ENCODE assay signal across 17 mouse cellular contexts in genomic region chr2:130916521-130917147, GRCm38 (mm10). TPM values are rescaled to one million over a fixed set of nuclear protein-coding genes. Genes with fewer than 3 reads are reported as not detected.
DNase-seq lines count a peak whose midpoint lies in the region; ATAC-seq lines count a peak whose summit lies in the region.
"Had no signal": no experiment of that assay in that cellular context is flagged by ENCODE, and none has a peak within 500 bp of the region (broad histone marks: within the 10 kb centered on the region; RNA-seq: fewer than 3 reads in every experiment).

No protein-coding gene starts in this region.

- H3K27ac ChIP-seq in embryonic facial prominence, embryonic 12.5 days, result peak overlapping the region; percentile 76
- H3K27ac ChIP-seq in embryonic facial prominence, embryonic 10.5 days (replicated peaks), result no peak overlapping the region
- H3K27ac ChIP-seq in neural tube, embryonic 11.5 days (ENCODE audit: low read depth, low read length), result no peak overlapping the region
- peak overlapping the region; percentile 47; the same call in 1 of the 2 replicates for H3K27ac ChIP-seq in limb, embryonic 12.5 days
- H3K27ac ChIP-seq in forebrain, embryonic 10.5 days, result no peak overlapping the region
- H3K27ac ChIP-seq: heart, embryonic 10.5 days; hindbrain, postnatal 0 days; liver, embryonic 13.5 days; midbrain, embryonic 10.5 days had no signal

- no peak overlapping the region; the same call in 1 of the 2 replicates for H3K9ac ChIP-seq in embryonic facial prominence, embryonic 12.5 days
- no peak overlapping the region for H3K9ac ChIP-seq in neural tube, embryonic 11.5 days (ENCODE audit: low read length)
- H3K9ac ChIP-seq in limb, embryonic 12.5 days (replicated peaks), result peak overlapping the region; percentile 31; the same call in 1 of the 2 replicates
- H3K9ac ChIP-seq: liver, embryonic 13.5 days had no signal

- H3K4me3 ChIP-seq in embryonic facial prominence, embryonic 12.5 days, result no peak overlapping the region
- no peak overlapping the region for H3K4me3 ChIP-seq in embryonic facial prominence, embryonic 10.5 days
- no peak overlapping the region for H3K4me3 ChIP-seq in neural tube, embryonic 11.5 days (ENCODE audit: low read depth, low read length)
- no peak overlapping the region for H3K4me3 ChIP-seq in limb, embryonic 12.5 days (replicated peaks)
- no peak overlapping the region for H3K4me3 ChIP-seq in forebrain, embryonic 10.5 days
- H3K4me3 ChIP-seq: heart, embryonic 10.5 days; liver, embryonic 13.5 days; midbrain, embryonic 10.5 days had no signal

- no peak for DNase-seq in embryonic facial prominence, embryonic 10.5 days (ENCODE audit: low spot score)
- peak; percentile 33 for DNase-seq in neural tube, embryonic 11.5 days (ENCODE audit: low spot score)
- no peak for DNase-seq in neural tube, embryonic 10.5 days (ENCODE audit: extremely low spot score, low spot score)
- DNase-seq in forebrain, embryonic 10.5 days (ENCODE audit: extremely low spot score, low spot score), result no peak
- DNase-seq in left cerebral cortex, adult 8-10 months (ENCODE audit: low spot score in 2 of 2), result no peak
- DNase-seq: cerebellum, adult 9-11 months; heart, postnatal 36 days; liver, embryonic 13.5 days; lung, postnatal 10 days; retina, postnatal 1 day had no signal

- 14% methylated on average over 3 of the region's 3 CpGs for WGBS in embryonic facial prominence, embryonic 12.5 days
- WGBS in embryonic facial prominence, embryonic 10.5 days, result 63% methylated on average over 3 of the region's 3 CpGs
- 6% methylated on average over 3 of the region's 3 CpGs for WGBS in neural tube, embryonic 11.5 days
- 23% methylated on average over 3 of the region's 3 CpGs for WGBS in limb, embryonic 12.5 days
- 80% methylated on average over 3 of the region's 3 CpGs for WGBS in forebrain, embryonic 10.5 days

- H3K4me2 ChIP-seq in embryonic facial prominence, embryonic 12.5 days (replicated peaks), result 0 out of 2 replicates have a peak overlapping the region, but pooled peaks have one; percentile 2
- no peak overlapping the region for H3K4me2 ChIP-seq in neural tube, embryonic 11.5 days (ENCODE audit: low read depth)
- H3K4me2 ChIP-seq in limb, embryonic 12.5 days, result no peak overlapping the region
- H3K4me2 ChIP-seq: liver, embryonic 13.5 days had no signal

- no peaks in the 10 kb centered on the region for H3K36me3 ChIP-seq in embryonic facial prominence, embryonic 12.5 days
- H3K36me3 ChIP-seq in embryonic facial prominence, embryonic 10.5 days (replicated peaks), result no peaks in the 10 kb centered on the region
- no peaks in the 10 kb centered on the region for H3K36me3 ChIP-seq in neural tube, embryonic 11.5 days (ENCODE audit: control insufficient read depth, insufficient read depth, low read length)
- H3K36me3 ChIP-seq in limb, embryonic 12.5 days, result no peaks in the 10 kb centered on the region
- H3K36me3 ChIP-seq in forebrain, embryonic 10.5 days (replicated peaks), result no peaks in the 10 kb centered on the region; the same call in 1 of the 2 replicates
- H3K36me3 ChIP-seq: heart, embryonic 10.5 days; liver, embryonic 13.5 days; midbrain, embryonic 10.5 days had no signal

- no peaks in the 10 kb centered on the region for H3K27me3 ChIP-seq in embryonic facial prominence, embryonic 12.5 days
- H3K27me3 ChIP-seq in embryonic facial prominence, embryonic 10.5 days (replicated peaks; ENCODE audit: low read depth, poor library complexity, severe bottlenecking), result no peaks in the 10 kb centered on the region
- no peaks in the 10 kb centered on the region for H3K27me3 ChIP-seq in neural tube, embryonic 11.5 days (ENCODE audit: control insufficient read depth, insufficient read depth, low read length)
- no peaks in the 10 kb centered on the region for H3K27me3 ChIP-seq in limb, embryonic 12.5 days
- H3K27me3 ChIP-seq in forebrain, embryonic 10.5 days (ENCODE audit: poor library complexity, severe bottlenecking), result no peaks in the 10 kb centered on the region
- H3K27me3 ChIP-seq: liver, embryonic 13.5 days had no signal

- H3K4me1 ChIP-seq in embryonic facial prominence, embryonic 12.5 days, result peaks cover 10% of the 10 kb centered on the region; the same call in 1 of the 2 replicates
- H3K4me1 ChIP-seq in embryonic facial prominence, embryonic 10.5 days, result peaks cover 18% of the 10 kb centered on the region
- peaks cover 3% of the 10 kb centered on the region; the same call in 1 of the 2 replicates for H3K4me1 ChIP-seq in neural tube, embryonic 11.5 days (ENCODE audit: control insufficient read depth, insufficient read depth, low read length)
- H3K4me1 ChIP-seq in limb, embryonic 12.5 days (replicated peaks), result peaks cover 13% of the 10 kb centered on the region
- H3K4me1 ChIP-seq in forebrain, embryonic 10.5 days, result peaks cover 5% of the 10 kb centered on the region; the same call in 1 of the 2 replicates
- H3K4me1 ChIP-seq: midbrain, embryonic 10.5 days had no signal

- no peaks in the 10 kb centered on the region for H3K9me3 ChIP-seq in embryonic facial prominence, embryonic 12.5 days
- no peaks in the 10 kb centered on the region for H3K9me3 ChIP-seq in embryonic facial prominence, embryonic 10.5 days
- no peaks in the 10 kb centered on the region for H3K9me3 ChIP-seq in neural tube, embryonic 11.5 days (ENCODE audit: control insufficient read depth, low read length)
- H3K9me3 ChIP-seq in limb, embryonic 12.5 days, result no peaks in the 10 kb centered on the region
- H3K9me3 ChIP-seq in forebrain, embryonic 10.5 days, result no peaks in the 10 kb centered on the region
- H3K9me3 ChIP-seq: heart, embryonic 10.5 days; liver, embryonic 13.5 days; midbrain, embryonic 10.5 days had no signal

- ATAC-seq in embryonic facial prominence, embryonic 12.5 days (ENCODE audit: insufficient number of reproducible peaks, insufficient read depth, low FRiP score, low TSS enrichment), result no peak
- peak; percentile 53; the same call in 1 of the 2 replicates for ATAC-seq in neural tube, embryonic 11.5 days (ENCODE audit: insufficient read depth, low FRiP score, low TSS enrichment)
- ATAC-seq in limb, embryonic 12.5 days (ENCODE audit: insufficient number of reproducible peaks, insufficient read depth, low FRiP score, low TSS enrichment, low read depth), result no peak
- ATAC-seq in granulocyte monocyte progenitor cell, adult 5-6 weeks (replicated peaks; ENCODE audit: poor library complexity, severe bottlenecking), result no peak
- ATAC-seq: forebrain, embryonic 16.5 days; hindbrain, postnatal 0 days had no signal

RNA-seq across cellular contexts. Expression of gene Atrn, which starts 10.3 kb away (rescaled TPM):
- 10.1 and 11.0 TPM in 2 replicates for polyA plus RNA-seq in embryonic facial prominence, embryonic 12.5 days (2016; fragmentation: Nextera tagmentation; extraction: Ambion mirVana)
- polyA plus RNA-seq in embryonic facial prominence, embryonic 10.5 days (2016; fragmentation: Nextera tagmentation; extraction: Ambion mirVana), result 6.0 and 6.2 TPM in 2 replicates
- 10.8 and 11.5 TPM in 2 replicates for polyA plus RNA-seq in neural tube, embryonic 11.5 days (2014; fragmentation: Nextera tagmentation; extraction: Ambion mirVana)
- 10.8 and 11.7 TPM in 2 replicates for polyA plus RNA-seq in limb, embryonic 12.5 days (2016; fragmentation: Nextera tagmentation; extraction: Ambion mirVana)
- 5.4 and 6.6 TPM in 2 replicates for polyA plus RNA-seq in forebrain, embryonic 10.5 days (2016; fragmentation: Nextera tagmentation; extraction: Ambion mirVana)
- total RNA-seq in left cerebral cortex, adult 8-10 months (2022), result 100 to 1,000 TPM; 104 to 115 (median 108) TPM
- total RNA-seq in granulocyte monocyte progenitor cell, adult 5-6 weeks (2014; fragmentation: Nextera tagmentation), result 37.3 and 38.9 TPM in 2 replicates
- 37.7 and 37.8 TPM in 2 replicates for total RNA-seq in granulocyte monocyte progenitor cell, adult 5-6 weeks (2017)

RNA-seq across cellular contexts. Expression of gene 4930402H24Rik, which starts 10.4 kb away (rescaled TPM):
- 44.6 and 55.4 TPM in 2 replicates for polyA plus RNA-seq in embryonic facial prominence, embryonic 12.5 days (2016; fragmentation: Nextera tagmentation; extraction: Ambion mirVana)
- polyA plus RNA-seq in embryonic facial prominence, embryonic 10.5 days (2016; fragmentation: Nextera tagmentation; extraction: Ambion mirVana), result 30.3 and 32.2 TPM in 2 replicates
- 61.6 and 63.2 TPM in 2 replicates for polyA plus RNA-seq in neural tube, embryonic 11.5 days (2014; fragmentation: Nextera tagmentation; extraction: Ambion mirVana)
- 38.1 and 39.7 TPM in 2 replicates for polyA plus RNA-seq in limb, embryonic 12.5 days (2016; fragmentation: Nextera tagmentation; extraction: Ambion mirVana)
- 23.9 and 24.3 TPM in 2 replicates for polyA plus RNA-seq in forebrain, embryonic 10.5 days (2016; fragmentation: Nextera tagmentation; extraction: Ambion mirVana)
- 10 to 100 TPM; 79.2 to 90.2 (median 83.6) TPM for total RNA-seq in left cerebral cortex, adult 8-10 months (2022)
- 10.5 and 19.0 TPM in 2 replicates for total RNA-seq in granulocyte monocyte progenitor cell, adult 5-6 weeks (2014; fragmentation: Nextera tagmentation)
- total RNA-seq in granulocyte monocyte progenitor cell, adult 5-6 weeks (2017), result 5.3 and 8.6 TPM in 2 replicates

Comparison
In these comparisons a context has a peak if more than half of its experiments do, and no peak if none do; other contexts are left out.
1. H3K27ac ChIP-seq: peak in embryonic facial prominence, embryonic 12.5 days (single experiment) and limb, embryonic 12.5 days (single experiment); none in embryonic facial prominence, embryonic 10.5 days (single experiment), neural tube, embryonic 11.5 days (single experiment) and forebrain, embryonic 10.5 days (single experiment).